Mouse (Mus musculus) ES-E14 (cell line): Measurements from ENCODE around the gene Dnajb6. TPM values are rescaled to one million over a fixed set of nuclear protein-coding genes. Genes with fewer than 3 reads are reported as not detected.
"Not testable (repeated sequence)": the region's sequence is repeated elsewhere in the genome, so short reads cannot be mapped to it uniquely, and the experiment has no call there.

Experiments used
- DNase-seq: peaks from one replicate; pipeline ENCODE4 v3.0.0-alpha.2; 2013; ENCODE audit warnings: low read depth, low spot score
- H3K27ac ChIP-seq: 2 replicates; pipeline ENCODE4 v1.5.1; 2012; ENCODE audit warnings: low read depth, mild to moderate bottlenecking, low read length, moderate library complexity, mixed read lengths; ENCODE audit not compliant: poor library complexity, insufficient read depth, severe bottlenecking
- H3K36me3 ChIP-seq: 2 replicates; pipeline ENCODE4 v1.6.1; 2012; ENCODE audit warnings: mild to moderate bottlenecking, low read length, moderate library complexity, mixed read lengths; ENCODE audit not compliant: control insufficient read depth, poor library complexity, insufficient read depth, severe bottlenecking
- H3K4me1 ChIP-seq, 2 experiments: fragments of 150-350 bp in 1 of 2; sonication (generic) in 1 of 2; 2 replicates each; pipeline ENCODE4 v1.6.1; 2012; ENCODE audit warnings: low read length in 2 of 2, mild to moderate bottlenecking in 1 of 2, mixed read lengths in 1 of 2; ENCODE audit not compliant: control insufficient read depth in 2 of 2, insufficient read depth in 2 of 2, poor library complexity in 1 of 2
- H3K4me3 ChIP-seq, 2 experiments: fragments of 150-350 bp in 1 of 2; sonication (generic) in 1 of 2; 2 replicates each; pipeline ENCODE4 v1.5.1; 2012; ENCODE audit warnings: low read length in 2 of 2, low read depth in 1 of 2, mild to moderate bottlenecking in 1 of 2, mixed read lengths in 1 of 2; ENCODE audit not compliant: insufficient read depth in 1 of 2, poor library complexity in 1 of 2, severe bottlenecking in 1 of 2
- H3K9ac ChIP-seq: 2 replicates; pipeline ENCODE4 v1.6.1; 2012; ENCODE audit warnings: low read depth, mild to moderate bottlenecking, low read length, mixed read lengths; ENCODE audit not compliant: poor library complexity, insufficient read depth, severe bottlenecking
- H3K9me3 ChIP-seq: fragments of 150-350 bp; sonication (generic); 2 replicates; pipeline ENCODE4 v1.6.1; 2012; ENCODE audit warnings: low read depth, mild to moderate bottlenecking, low read length; ENCODE audit not compliant: control insufficient read depth, insufficient read depth
- CHD2 ChIP-seq: IDR thresholded peaks from 2 replicates; pipeline ENCODE4 v1.6.1; 2014; ENCODE audit warnings: mild to moderate bottlenecking, low read depth, low read length, inconsistent platforms
- HCFC1 ChIP-seq: IDR thresholded peaks from 2 replicates; pipeline ENCODE4 v1.6.1; 2012; ENCODE audit warnings: low read length, inconsistent platforms, borderline replicate concordance; ENCODE audit not compliant: insufficient read depth
- MAFK ChIP-seq: IDR thresholded peaks from 2 replicates; pipeline ENCODE4 v1.6.1; 2014; ENCODE audit warnings: mild to moderate bottlenecking, low read depth, low read length, inconsistent platforms; ENCODE audit not compliant: insufficient read depth
- ZC3H11A ChIP-seq: IDR thresholded peaks from 2 replicates; pipeline ENCODE4 v1.6.1; 2012; ENCODE audit warnings: low read depth, mild to moderate bottlenecking, inconsistent platforms, low read length, borderline replicate concordance
- ZNF384 ChIP-seq: IDR thresholded peaks from 2 replicates; pipeline ENCODE4 v1.6.1; 2012; ENCODE audit warnings: low read depth, low read length, inconsistent platforms
- in situ Hi-C, 2 experiments: fragments of 600-800 bp; cut with MboI; formaldehyde crosslinking; loops; one replicate each; pipeline ENCODE4 v1.15.1; 2025; ENCODE audit warnings: low sequenced_read_pairs in 2 of 2, inconsistent platforms in 1 of 2; ENCODE audit not compliant: unreplicated experiment in 2 of 2
- total RNA-seq: library from RNA; depleted of rRNA; stranded (reverse); fragments of 300-350 nt; gene quantifications from 2 replicates; pipeline ENCODE4 v1.2.3, GENCODE M21; 2012

Dnajb6 gene
- total RNA-seq, 1 experiment: 224 TPM

- peaks cover 4 to 9% of the 10 kb centered on the region in 2 experiments for H3K4me1 ChIP-seq
- no peak overlapping the region for H3K27ac ChIP-seq
- no peaks in the 10 kb centered on the region for H3K9me3 ChIP-seq
- DNase-seq: no peak
- no peaks in the 10 kb centered on the region for H3K36me3 ChIP-seq
- H3K4me3 ChIP-seq: no peak overlapping the region
- no peak overlapping the region for H3K9ac ChIP-seq
- in situ Hi-C loops: no loop called here
- TF ChIP-seq HCFC1 (no peak), CHD2 (no peak)
Observed at GRCm38 (mm10) chr5:29725369-29725768, 10.1 kb upstream of the Dnajb6 start.

GRCm38 (mm10) chr5:29726070-29726469, 9.4 kb upstream of the Dnajb6 start:
- in situ Hi-C loops, H3K9ac ChIP-seq, H3K4me3 ChIP-seq, H3K9me3 ChIP-seq, H3K4me1 ChIP-seq, DNase-seq, H3K36me3 ChIP-seq, H3K27ac ChIP-seq: not testable (repeated sequence)
- peak; percentile 66 for TF ChIP-seq MAFK

- H3K36me3 ChIP-seq: no peaks in the 10 kb centered on the region; the same call in 1 of the 2 replicates
- H3K9me3 ChIP-seq: no peaks in the 10 kb centered on the region
- H3K4me1 ChIP-seq: peaks cover 4 to 6% of the 10 kb centered on the region in 2 experiments; a peak in 2 of 4 replicates
- peak overlapping the region; percentile 86 to 93 for H3K4me3 ChIP-seq
- TF ChIP-seq MAFK: no peak
- TF ChIP-seq HCFC1: no peak
- TF ChIP-seq ZNF384: no peak
- TF ChIP-seq ZC3H11A: no peak
- no peak for TF ChIP-seq CHD2
- no peak for DNase-seq
- in situ Hi-C loops: no loop called here
- peak overlapping the region; percentile 85 for H3K9ac ChIP-seq
- peak overlapping the region; percentile 97 for H3K27ac ChIP-seq
Observed at GRCm38 (mm10) chr5:29734831-29735510, 517 bp upstream of the Dnajb6 start.

DNA sequence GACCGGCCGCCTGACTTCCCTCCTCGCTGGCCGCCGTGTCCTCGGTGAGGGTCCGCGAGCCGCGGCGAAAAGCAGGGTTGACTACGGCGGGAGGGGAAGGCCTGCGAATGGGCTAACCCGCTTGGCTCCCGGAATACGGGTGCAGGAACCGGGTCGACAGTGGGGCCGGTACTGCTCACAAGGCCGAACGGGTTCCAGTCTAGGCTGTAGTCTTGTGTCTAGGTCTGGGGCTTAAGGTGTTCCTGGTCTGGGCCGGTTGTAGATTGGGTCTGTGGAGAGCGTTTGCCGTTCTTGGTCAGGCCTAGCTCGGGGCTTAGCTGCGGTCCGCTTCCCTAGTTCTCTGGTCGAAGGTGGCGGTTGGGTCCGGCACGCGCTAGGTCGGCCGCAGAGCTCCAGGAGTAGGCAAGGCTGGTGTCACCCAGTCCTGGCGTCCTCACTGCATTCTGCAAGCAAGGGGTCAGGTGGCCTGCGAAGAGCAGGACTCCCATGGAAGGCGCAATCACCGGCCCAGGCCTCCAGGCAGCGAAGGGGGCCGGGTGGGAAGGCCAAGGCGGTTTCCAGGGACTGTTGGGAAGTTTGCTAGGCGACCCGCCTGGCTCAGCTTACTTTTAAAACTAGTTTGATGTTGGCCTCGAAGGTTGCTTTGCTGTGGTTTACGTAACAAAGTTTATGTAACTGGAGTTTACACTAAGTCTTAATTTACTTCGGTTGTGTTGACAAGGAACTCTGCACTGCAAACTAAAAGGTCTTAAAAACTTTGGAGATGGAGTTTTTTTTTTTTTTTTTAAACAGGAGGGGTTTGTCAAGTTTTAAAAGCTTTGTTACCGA, 799 bp downstream of the Dnajb6 start:
- no peak for DNase-seq
- H3K27ac ChIP-seq: peak overlapping the region; percentile 86
- H3K9ac ChIP-seq: peak overlapping the region; percentile 85
- H3K9me3 ChIP-seq: no peaks in the 10 kb centered on the region
- H3K4me1 ChIP-seq: peaks cover 6% of the 10 kb centered on the region in 2 experiments; a peak in 3 of 4 replicates
- TF ChIP-seq ZNF384 (no peak), ZC3H11A (no peak), HCFC1 (no peak), MAFK (no peak), CHD2 (no peak)
- peaks cover 2% of the 10 kb centered on the region; the same call in 1 of the 2 replicates for H3K36me3 ChIP-seq
- in situ Hi-C loops: no loop called here
- peak overlapping the region; percentile 86 to 93 for H3K4me3 ChIP-seq
